Mouse (Mus musculus): ENCODE results near the gene Efr3b.

- TF ChIP-seq POLR2A (IDR thresholded peaks at IDR 0.05; ENCODE audit: borderline replicate concordance, low read depth, low read length) (no peak), CTCF (IDR thresholded peaks at IDR 0.05; ENCODE audit: low read depth, low read length) (no peak)
Measured at GRCm38 (mm10) chr12:4023501-4023900, 15.2 kb downstream of the Efr3b start.
